Mouse (Mus musculus): ENCODE data around the gene Gpx4.

- no peak for TF ChIP-seq CTCF (IDR thresholded peaks at IDR 0.05; ENCODE audit: extremely low read depth, insufficient read depth, insufficient read length, insufficient replicate concordance)
- TF ChIP-seq POLR2A (IDR thresholded peaks at IDR 0.05; ENCODE audit: low read depth, low read length), result no peak
Measured at GRCm38 (mm10) chr10:80056976-80057682, 10.2 kb downstream of the Gpx4 start.

Measured in spleen, adult 2 months (tissue).